Comparison of ENCODE assay signal across 8 mouse cellular contexts in the genomic region with DNA sequence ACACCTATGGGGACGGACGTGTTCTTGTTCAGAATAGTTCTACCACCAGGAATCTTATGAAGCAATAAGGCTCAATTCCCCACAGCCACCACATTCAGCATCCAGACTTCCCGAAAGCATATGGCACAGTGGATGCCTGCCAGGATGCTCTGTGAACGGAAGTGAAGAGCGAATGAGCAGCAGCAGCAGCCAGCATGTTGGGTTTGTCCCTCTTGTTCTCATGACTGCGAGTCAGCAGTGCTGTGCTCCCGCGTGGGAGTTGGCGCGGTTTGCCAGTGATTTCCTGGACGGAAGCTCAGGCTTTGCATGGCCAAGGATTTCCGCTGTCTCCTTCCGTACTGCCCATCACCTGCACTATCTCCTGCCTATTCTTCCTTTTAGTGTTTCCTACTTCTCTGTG.
DNase-seq lines count a peak whose midpoint lies in the region; ATAC-seq and TF ChIP-seq lines count a peak whose summit lies in the region.

No protein-coding gene starts in this region.

- no peaks in the 10 kb centered on the region for H3K27me3 ChIP-seq in liver, adult 2 months (ENCODE audit: control insufficient read depth, insufficient read depth, low read length)
- no peaks in the 10 kb centered on the region for H3K27me3 ChIP-seq in liver, embryonic 12.5 days (replicated peaks)
- no peaks in the 10 kb centered on the region for H3K27me3 ChIP-seq in thymus, adult 2 months (ENCODE audit: control insufficient read depth, insufficient read depth, low read length)

- ATAC-seq in liver, embryonic 12.5 days = no peak

- no peak overlapping the region for H3K9ac ChIP-seq in liver, adult 2 months (ENCODE audit: low read depth, low read length)
- H3K9ac ChIP-seq in liver, embryonic 12.5 days = no peak overlapping the region

- no peak overlapping the region for H3K4me3 ChIP-seq in liver, adult 2 months (ENCODE audit: insufficient read depth, low read depth, low read length)
- H3K4me3 ChIP-seq in liver, embryonic 12.5 days = no peak overlapping the region
- 0 out of 2 replicates have a peak overlapping the region, but pooled peaks have one; percentile 13 for H3K4me3 ChIP-seq in left cerebral cortex, adult 2 months
- H3K4me3 ChIP-seq in thymus, adult 2 months (ENCODE audit: control insufficient read depth, insufficient read depth, low read length) = no peak overlapping the region

- H3K9me3 ChIP-seq in liver, embryonic 12.5 days (replicated peaks) = no peaks in the 10 kb centered on the region

- intact Hi-C loops in heart, postnatal 25 days (cut with DNase I) = no loop called here
- intact Hi-C loops in left cerebral cortex, adult 2 months (cut with DNase I) = loop anchor here (2.0 kb wide), 1 partner anchor 53 kb away; no protein-coding TSS in a partner anchor

- peak; percentile 23 for DNase-seq in liver, adult 2 months (ENCODE audit: extremely low read depth, low read depth, low spot score)
- DNase-seq in cerebellum, postnatal 10 days = peak; percentile 88 to 93
- DNase-seq in heart, postnatal 25 days (ENCODE audit: low spot score) = peak; percentile 17
- peak; percentile 46 to 77 for DNase-seq in left cerebral cortex, adult 2 months (ENCODE audit: extremely low spot score in 1 of 2, low spot score in 2 of 2)
- DNase-seq in ovary, postnatal 36 days (ENCODE audit: low spot score) = peak; percentile 23
- DNase-seq in thymus, adult 2 months = no peak
- no peak for DNase-seq in c-Kit-positive CD71-positive TER-119-positive erythroid progenitor cells, embryonic 14.5 days (ENCODE audit: low spot score)

- 70% methylated on average over 13 of the region's 13 CpGs for WGBS in liver, adult 2 months
- 70% methylated on average over 13 of the region's 13 CpGs for WGBS in liver, embryonic 12.5 days (ENCODE audit: insufficient replicate concordance)
- WGBS in thymus, adult 2 months = 84% methylated on average over 13 of the region's 13 CpGs

- H3K79me2 ChIP-seq in liver, adult 2 months (ENCODE audit: control insufficient read depth, insufficient read depth, low read length) = no peaks in the 10 kb centered on the region

- H3K4me1 ChIP-seq in liver, adult 2 months (ENCODE audit: control insufficient read depth, insufficient read depth, low read length) = no peaks in the 10 kb centered on the region
- H3K4me1 ChIP-seq in liver, embryonic 12.5 days = no peaks in the 10 kb centered on the region
- no peaks in the 10 kb centered on the region for H3K4me1 ChIP-seq in thymus, adult 2 months (replicated peaks; ENCODE audit: control insufficient read depth, insufficient read depth, low read length)

- H3K36me3 ChIP-seq in liver, adult 2 months (ENCODE audit: control insufficient read depth, insufficient read depth, low read length) = no peaks in the 10 kb centered on the region
- H3K36me3 ChIP-seq in liver, embryonic 12.5 days = no peaks in the 10 kb centered on the region
- no peaks in the 10 kb centered on the region for H3K36me3 ChIP-seq in thymus, adult 2 months (ENCODE audit: control insufficient read depth, insufficient read depth, low read length)

- H3K4me2 ChIP-seq in liver, embryonic 12.5 days = no peak overlapping the region

- TF ChIP-seq CTCF in liver, adult 2 months (IDR thresholded peaks at IDR 0.05; ENCODE audit: low read depth, low read length) = no peak
- TF ChIP-seq CTCF in left cerebral cortex, adult 2 months (IDR thresholded peaks at IDR 0.05) = no peak; the same call in 1 of the 2 replicates
- TF ChIP-seq CTCF in thymus, adult 2 months (IDR thresholded peaks at IDR 0.05; ENCODE audit: borderline replicate concordance, control insufficient read depth, extremely low read depth, insufficient read depth, low read length, poor library complexity) = no peak

- no peak for TF ChIP-seq POLR2A in liver, adult 2 months (IDR thresholded peaks at IDR 0.05; ENCODE audit: extremely low read depth, insufficient read depth, low read length)
- no peak for TF ChIP-seq POLR2A in thymus, adult 2 months (IDR thresholded peaks at IDR 0.05; ENCODE audit: control insufficient read depth, extremely low read depth, insufficient read depth, low read length, poor library complexity)

- H3K27ac ChIP-seq in liver, adult 2 months (replicated peaks; ENCODE audit: insufficient read depth, low read depth, low read length) = no peak overlapping the region
- H3K27ac ChIP-seq in liver, embryonic 12.5 days = no peak overlapping the region
- H3K27ac ChIP-seq in left cerebral cortex, adult 2 months = peak overlapping the region; percentile 40; the same call in 1 of the 2 replicates
- H3K27ac ChIP-seq in thymus, adult 2 months (ENCODE audit: control insufficient read depth, insufficient read depth, low read length) = no peak overlapping the region

Comparison
In these comparisons a context has a peak if more than half of its experiments do, and no peak if none do; other contexts are left out.
1. DNase-seq: peak in liver, adult 2 months (single experiment), cerebellum, postnatal 10 days (2 of 2), heart, postnatal 25 days (single experiment), left cerebral cortex, adult 2 months (2 of 2) and ovary, postnatal 36 days (single experiment); none in thymus, adult 2 months (single experiment) and c-Kit-positive CD71-positive TER-119-positive erythroid progenitor cells, embryonic 14.5 days (single experiment).